Mouse (Mus musculus): ENCODE data around the gene Lancl1.

- TF ChIP-seq CTCF (IDR thresholded peaks at IDR 0.05) (no peak), EP300 (IDR thresholded peaks at IDR 0.05) (no peak)
Observed at GRCm38 (mm10) chr1:67045100-67045499, 6.4 kb upstream of the Lancl1 start.

Measured in lung, postnatal 0 days (tissue).